Mouse (Mus musculus) hematopoietic multipotent progenitor cell, adult 10-12 weeks (in vitro differentiated cells): ENCODE results near the gene Gm8797. TPM values are rescaled to one million over a fixed set of nuclear protein-coding genes. Genes with fewer than 3 reads are reported as not detected.

ENCODE experiments used
- polyA plus RNA-seq: library from polyadenylated mRNA; stranded (reverse); fragments of >175 nt; gene quantifications from 2 replicates; pipeline ENCODE4 v1.2.3, GENCODE M21; 2012; ENCODE audit warnings: low replicate concordance

Gene Gm8797
- polyA plus RNA-seq = not detected in 2 replicates

GRCm38 (mm10) chr3:5750506-5750905 is at the start of gene Gm8797:
Gm8797 (plus strand) TSS chr3:5750806.

